Mouse (Mus musculus): Measurements from ENCODE around the gene Hba-a2.

Hba-a2 gene

DNA sequence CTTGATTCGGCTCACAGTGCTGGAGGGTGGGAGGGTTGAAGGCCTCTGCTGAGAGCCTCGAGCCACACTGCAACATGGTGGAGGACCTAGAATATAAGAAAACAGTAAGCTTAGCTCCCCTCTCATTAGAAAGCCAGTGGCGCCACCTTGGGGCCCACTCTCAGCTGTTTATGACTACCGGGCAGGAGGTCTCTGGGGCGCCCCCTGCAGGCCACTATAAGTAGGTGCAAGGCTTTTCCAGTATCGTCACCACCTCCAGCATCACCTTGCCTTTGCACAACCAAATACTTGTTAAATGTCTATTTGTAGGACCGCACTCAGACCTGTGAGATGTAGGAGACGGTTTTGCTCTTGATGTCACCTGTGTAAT lies 24.9 kb downstream of the Hba-a2 start:
- peak; percentile 78 for DNase-seq

DNA sequence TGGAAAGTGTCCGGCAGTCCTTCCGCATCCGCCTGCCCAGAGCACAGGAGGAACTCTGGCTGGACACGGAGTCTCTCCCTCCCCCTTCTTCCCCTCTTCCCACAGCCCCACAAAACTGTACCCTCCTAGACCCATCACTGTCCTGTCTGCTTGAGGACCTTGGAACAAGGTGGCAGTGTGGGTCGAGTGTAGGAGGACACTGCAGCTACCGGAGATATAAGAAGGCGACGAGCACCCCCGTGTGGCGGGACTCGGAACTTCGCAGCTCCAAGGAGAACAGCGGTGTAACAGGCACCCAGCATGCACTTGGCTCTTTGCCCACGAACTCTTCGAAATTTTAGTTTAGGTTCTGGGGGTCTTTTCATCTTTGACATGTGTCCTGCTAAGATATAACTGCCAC lies 28.3 kb downstream of the Hba-a2 start:
- DNase-seq: peak; percentile 91

DNA sequence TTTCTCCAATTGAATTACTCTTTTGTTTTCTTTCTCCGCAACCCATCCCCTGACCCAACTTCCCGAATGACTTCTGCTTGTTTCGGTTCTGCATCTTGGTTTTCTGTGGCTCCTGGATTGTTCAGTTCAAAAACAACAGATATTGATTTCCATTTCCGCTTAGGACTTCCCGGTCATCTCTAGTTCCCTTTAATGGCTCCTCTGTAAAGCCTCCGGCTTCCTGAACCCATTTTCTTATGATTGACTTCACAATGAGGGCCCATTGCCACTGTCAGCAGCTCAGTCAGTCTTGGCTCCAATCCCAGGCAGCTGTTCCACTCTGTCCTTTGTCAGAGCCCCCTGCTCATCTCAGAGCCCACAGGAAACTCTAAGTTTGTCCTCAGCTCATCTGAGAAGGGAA lies 34.8 kb downstream of the Hba-a2 start:
- DNase-seq: peak; percentile 35

DNA sequence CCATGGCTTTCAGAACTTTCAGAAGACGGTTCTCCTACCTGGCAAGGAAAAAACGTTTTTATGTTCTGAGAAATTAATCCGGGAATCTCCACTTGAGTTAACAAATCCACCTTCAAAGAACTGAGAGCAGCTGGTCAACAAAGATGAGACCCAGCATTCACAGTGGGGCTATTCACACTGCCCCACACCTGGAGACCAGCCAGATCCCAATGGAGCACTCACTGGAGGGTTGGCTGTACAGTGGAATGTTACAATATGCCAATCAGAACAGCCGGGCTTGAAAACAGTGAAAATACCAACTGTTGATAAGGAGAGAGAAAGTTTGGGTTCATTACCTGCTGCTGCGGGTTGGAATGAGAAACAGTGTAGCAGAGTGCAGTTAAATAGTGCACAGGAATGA lies 35.6 kb downstream of the Hba-a2 start:
- no peak for DNase-seq

DNA sequence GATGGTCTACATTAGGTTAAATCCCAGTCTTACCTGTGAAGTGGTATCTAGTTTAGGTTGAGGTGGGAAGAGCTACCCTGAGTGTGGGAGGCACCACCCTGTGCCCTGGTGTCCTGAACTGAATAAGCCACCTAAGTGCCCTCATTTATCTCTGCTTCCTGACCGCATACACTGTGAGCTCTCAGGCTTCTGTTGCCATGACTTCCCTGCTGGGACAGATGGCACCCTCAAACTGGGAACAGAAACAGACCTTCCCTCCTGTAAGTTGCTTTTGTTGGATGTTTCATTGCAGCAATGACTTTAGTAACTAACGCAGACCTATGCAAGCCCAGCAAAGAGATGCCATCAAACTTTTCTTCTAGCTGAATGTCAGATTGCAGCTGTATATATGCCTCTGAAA lies 36.9 kb downstream of the Hba-a2 start:
- DNase-seq: no peak

DNA sequence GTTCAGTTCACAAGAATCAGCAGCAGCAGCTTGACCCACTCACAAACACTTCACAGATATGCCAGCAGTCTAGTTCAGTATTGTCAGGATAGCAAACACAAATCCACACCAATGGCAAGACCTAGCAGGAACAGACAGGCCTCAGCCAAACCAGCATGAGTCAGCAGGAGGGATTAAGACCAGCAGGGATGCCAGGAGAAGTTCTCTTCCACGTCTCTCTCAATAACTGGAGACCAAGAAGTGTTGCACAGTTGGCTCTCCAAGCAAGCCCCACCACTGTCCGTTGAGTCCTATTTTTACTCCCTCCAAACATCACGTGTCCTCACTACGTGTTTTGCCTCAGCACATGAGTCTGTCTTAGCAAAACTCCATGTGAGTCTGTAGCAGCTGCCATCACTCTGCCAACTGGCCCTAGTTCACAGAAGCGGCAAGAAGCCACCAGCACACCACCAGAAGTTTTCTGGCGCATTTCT lies 40.2 kb downstream of the Hba-a2 start:
- DNase-seq: no peak

DNA sequence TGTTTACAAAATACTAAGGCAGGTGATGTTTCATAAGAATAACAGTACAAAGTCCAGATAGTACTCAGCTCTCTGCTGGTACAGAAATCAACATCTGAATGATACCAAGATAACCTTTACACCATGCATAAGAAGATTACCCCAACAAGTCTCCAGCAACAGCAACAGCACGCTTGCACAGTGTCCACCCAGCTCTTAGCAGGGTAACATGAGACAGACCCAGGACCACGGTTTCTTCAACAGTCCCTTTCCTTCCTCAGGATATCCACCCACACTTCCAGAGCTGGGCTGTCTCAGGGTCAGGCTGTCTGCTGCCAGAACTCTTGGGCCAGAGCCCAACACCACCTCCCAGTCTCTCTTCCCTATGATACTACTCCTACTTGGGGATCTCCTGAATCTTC lies 42.8 kb downstream of the Hba-a2 start:
- no peak for DNase-seq

DNA sequence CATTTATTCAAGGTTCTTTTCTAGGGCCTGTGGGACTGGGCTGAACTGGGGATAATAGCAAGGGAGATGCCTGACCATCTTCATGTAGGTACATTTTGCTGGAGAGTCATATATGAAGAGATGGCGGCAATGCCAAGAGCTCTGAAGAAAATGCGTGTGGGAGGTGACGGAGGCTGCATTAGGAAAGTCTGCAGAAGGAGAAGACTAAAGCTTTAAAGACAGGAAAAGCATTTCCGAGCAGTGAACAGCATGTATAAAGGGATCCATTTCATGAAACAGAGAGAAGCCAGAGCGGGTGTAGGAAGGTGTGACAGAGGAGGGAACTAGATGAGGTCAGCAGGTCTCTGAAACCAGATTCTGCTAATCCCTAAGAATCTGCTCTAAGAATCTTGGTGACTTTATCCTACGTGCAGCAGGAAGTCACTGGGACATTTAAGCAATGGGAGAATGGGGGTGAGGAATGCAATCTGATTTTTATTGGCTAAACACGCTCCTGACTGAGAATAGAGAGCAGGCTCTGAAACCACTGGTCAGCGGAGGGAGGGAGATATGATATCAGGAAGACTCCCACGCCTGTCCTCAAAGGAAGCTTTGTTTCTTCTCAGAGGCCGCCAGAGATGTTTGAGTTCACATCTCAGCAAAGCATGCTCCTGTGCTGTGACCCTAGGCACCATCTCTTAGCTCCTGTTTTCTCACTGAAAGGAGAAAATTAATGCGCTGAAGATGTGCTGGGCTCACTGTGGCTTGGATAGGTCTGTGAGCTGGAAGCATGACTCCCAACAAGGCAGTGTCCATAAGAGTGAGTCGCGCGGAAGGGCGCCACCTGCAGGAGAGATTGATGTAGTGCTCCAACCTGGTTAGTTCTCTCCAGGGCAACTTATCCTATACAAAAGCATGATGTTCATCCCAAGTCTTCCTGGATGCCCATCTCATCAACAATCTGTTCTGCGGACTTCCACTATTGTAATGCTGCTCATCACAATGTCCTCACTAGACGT lies 44.5 kb downstream of the Hba-a2 start:
- peak; percentile 80 for DNase-seq

DNA sequence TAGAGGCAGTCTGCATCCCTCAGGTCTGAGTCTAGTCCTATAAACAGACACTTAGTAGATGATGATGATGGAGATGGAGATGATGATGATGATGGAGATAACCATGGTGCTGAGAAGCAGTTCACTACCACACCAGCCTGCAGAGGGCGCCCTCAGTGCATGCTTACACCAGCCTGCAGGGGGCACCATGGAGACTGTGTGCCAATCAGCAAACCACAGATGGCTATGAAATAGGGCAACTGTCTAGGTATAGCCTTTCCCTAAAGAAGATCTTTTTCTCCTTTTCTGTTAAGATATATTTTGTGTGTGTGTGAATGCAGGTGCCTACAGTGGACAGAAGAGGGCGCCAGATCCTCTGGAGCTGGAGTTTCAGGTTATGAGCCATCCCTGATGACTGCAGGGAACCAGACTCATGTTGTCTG lies 46.5 kb downstream of the Hba-a2 start:
- peak; percentile 70 for DNase-seq

DNA sequence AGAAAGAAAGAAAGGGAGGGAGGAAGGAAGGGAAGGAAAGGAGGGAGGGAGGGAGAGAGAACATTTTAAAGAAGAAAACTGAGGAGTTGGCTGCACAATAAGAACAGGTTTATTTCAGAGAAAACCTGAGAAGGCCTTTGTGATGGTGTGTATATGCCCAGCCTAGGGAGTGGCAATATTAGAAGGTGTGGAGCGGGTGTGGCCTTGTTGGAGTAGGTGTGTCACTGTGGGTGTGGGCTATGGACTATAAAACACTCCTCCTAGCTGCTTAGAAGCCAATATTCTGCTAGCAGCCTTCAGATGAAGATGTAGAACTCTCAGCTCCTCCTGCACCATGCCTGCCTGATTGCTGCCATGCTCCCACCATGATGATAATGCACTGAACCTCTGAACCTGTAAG lies 47.1 kb downstream of the Hba-a2 start:
- DNase-seq: no peak

DNA sequence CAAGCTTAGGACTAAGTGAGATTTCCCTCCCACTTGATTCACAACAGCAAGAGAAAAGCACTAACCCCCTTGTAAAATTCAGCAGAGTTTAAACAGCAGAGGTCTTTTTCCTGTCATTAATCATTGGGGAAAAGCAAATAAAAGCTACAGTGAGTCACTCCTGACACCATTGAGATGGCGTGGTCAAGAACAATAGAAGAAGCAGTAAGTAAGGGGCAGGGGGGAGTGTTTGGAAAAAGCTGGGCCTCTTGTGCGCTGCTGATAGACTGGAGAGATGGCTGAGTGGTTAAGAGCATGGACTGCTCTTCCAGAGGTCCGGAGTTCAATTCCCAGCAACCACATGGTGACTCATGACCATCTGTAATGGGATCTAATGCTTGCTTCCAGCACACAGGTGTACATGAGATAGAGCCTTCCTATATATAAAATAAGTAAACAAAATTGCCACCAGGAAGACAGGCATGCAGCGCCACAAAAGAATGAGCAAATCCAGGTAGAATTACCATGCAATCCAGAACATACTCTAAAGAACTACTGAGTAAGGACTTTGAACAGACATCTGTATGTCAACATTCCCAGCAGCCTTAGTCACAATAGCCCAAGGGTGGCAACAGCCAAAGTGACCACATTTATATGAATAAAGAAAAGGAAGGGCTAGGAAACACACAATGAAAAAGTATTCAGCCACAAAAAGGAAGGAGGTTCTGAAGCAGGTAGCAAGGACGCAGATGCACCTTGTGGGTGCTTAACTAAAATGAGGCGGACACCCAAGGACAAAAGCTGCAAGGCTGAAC lies 49.4 kb downstream of the Hba-a2 start:
- DNase-seq: no peak
